Mouse (Mus musculus) megakaryocyte, embryonic 14.5 days (primary cell): ENCODE results near the gene Proser3.

Experiments
- FLI1 ChIP-seq: IDR thresholded peaks from 2 replicates; pipeline ENCODE4 v1.6.1; 2012; ENCODE audit warnings: low read length, inconsistent platforms, mixed read lengths
- GATA1 ChIP-seq: IDR thresholded peaks from 3 replicates; pipeline ENCODE4 v1.6.1; 2012; ENCODE audit warnings: mixed read lengths, low read length, inconsistent platforms, borderline replicate concordance

DNA sequence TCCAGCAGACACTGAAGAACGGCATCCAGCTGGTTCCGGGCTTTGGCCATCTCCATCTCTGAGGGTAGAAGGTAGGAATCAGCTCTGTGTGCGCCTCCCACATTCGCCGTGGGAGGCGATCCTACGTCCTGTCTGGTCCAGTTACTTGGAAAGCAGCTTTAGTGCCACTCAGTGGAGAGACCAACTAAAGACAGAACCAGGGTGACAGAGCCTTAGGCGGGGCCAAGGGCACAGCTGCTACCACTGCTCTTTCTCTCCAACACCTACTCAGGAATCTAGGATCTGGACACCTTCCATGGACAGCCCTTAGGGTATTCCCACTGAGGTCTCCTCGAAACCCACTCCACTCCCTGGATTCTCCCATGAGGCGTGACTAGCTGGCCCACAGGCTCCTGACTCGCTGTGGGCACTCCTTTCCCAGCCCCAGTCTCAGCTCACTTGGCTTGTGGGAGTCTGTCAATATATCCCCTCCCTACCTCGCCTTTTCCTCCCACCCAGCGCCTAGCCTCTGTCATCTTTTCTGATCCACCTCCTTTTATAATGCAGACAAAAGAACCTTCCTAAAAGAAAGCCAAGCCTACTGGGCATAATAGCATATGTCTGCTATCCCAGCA is 5.9 kb upstream of the Proser3 start:
- TF ChIP-seq GATA1 (no peak), FLI1 (no peak)
